Mouse (Mus musculus): ENCODE measurements around the gene Itga1. TPM values are rescaled to one million over a fixed set of nuclear protein-coding genes. Genes with fewer than 3 reads are reported as not detected.

Itga1 gene
- total and polyA plus RNA-seq, 3 experiments: not detected

DNA sequence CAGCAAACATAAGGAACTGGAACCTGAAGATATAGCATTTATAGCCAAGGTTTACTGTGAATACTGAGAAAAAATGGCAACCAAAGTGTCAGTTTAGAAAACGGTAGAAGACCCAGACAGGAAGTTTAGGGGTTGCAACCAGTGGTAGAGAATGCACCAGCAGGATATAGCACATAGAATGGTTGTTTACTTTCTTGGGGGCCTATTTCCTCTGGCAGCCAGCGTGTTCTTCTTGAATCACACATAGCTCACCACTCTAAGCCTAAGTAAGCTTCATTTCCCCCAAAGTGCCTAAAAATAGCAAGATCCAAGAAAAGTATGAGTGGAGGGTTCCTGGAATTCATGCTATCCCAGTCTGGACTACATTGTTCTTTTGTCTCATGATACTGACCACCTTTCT, 59.1 kb downstream of the Itga1 start:
- Histone ChIP-seq H3K27me3 (ENCODE audit: control insufficient read depth in 1 of 2, insufficient read depth in 2 of 2, low read length in 2 of 2) (no peaks in the 10 kb centered on the region), H3K27ac (ENCODE audit: control insufficient read depth, low read depth, low read length) (no peak overlapping the region), H3K9ac (ENCODE audit: control insufficient read depth, low read depth, low read length, poor library complexity, severe bottlenecking) (no peak overlapping the region), H3K4me3 (ENCODE audit: control insufficient read depth in 1 of 2, insufficient read depth in 1 of 2, low read depth in 2 of 2, low read length in 2 of 2) (no peak overlapping the region), H3K9me3 (replicated peaks; ENCODE audit: insufficient read depth, low read length) (no peaks in the 10 kb centered on the region), H3K36me3 (ENCODE audit: control insufficient read depth in 1 of 2, insufficient read depth in 2 of 2, low read length in 2 of 2) (no peaks in the 10 kb centered on the region), H3K79me2 (ENCODE audit: control insufficient read depth, insufficient read depth, low read length, poor library complexity) (no peaks in the 10 kb centered on the region), H3K4me1 (ENCODE audit: control insufficient read depth in 1 of 2, insufficient read depth in 2 of 2, low read length in 2 of 2) (no peaks in the 10 kb centered on the region)
- TF ChIP-seq ZNF384 (IDR thresholded peaks at IDR 0.05; ENCODE audit: low read depth, low read length): no peak
- TF ChIP-seq HCFC1 (IDR thresholded peaks at IDR 0.05; ENCODE audit: low read depth, low read length): no peak
- no peak for TF ChIP-seq ETS1 (IDR thresholded peaks at IDR 0.05; ENCODE audit: low read depth, low read length)
- no peak for TF ChIP-seq CHD1 (IDR thresholded peaks at IDR 0.05; ENCODE audit: low read depth, low read length)
- DNase-seq (ENCODE audit: low read depth, low spot score): no peak

GRCm38 (mm10) chr13:115037304-115037703, 64.5 kb downstream of the Itga1 start:
- H3K4me1 ChIP-seq (ENCODE audit: control insufficient read depth in 1 of 2, insufficient read depth in 2 of 2, low read length in 2 of 2): no peaks in the 10 kb centered on the region
- no peaks in the 10 kb centered on the region for H3K36me3 ChIP-seq (ENCODE audit: control insufficient read depth in 1 of 2, insufficient read depth in 2 of 2, low read length in 2 of 2)
- no peaks in the 10 kb centered on the region for H3K79me2 ChIP-seq (ENCODE audit: control insufficient read depth, insufficient read depth, low read length, poor library complexity)
- no peak for DNase-seq (ENCODE audit: low read depth, low spot score)
- H3K9me3 ChIP-seq (replicated peaks; ENCODE audit: insufficient read depth, low read length): no peaks in the 10 kb centered on the region
- no peak overlapping the region for H3K4me3 ChIP-seq (ENCODE audit: control insufficient read depth in 1 of 2, insufficient read depth in 1 of 2, low read depth in 2 of 2, low read length in 2 of 2)
- TF ChIP-seq ELF1 (IDR thresholded peaks at IDR 0.05; ENCODE audit: low read depth, low read length) (no peak), MAZ (IDR thresholded peaks at IDR 0.05; ENCODE audit: low read depth, low read length) (no peak), MAX (IDR thresholded peaks at IDR 0.05; ENCODE audit: low read length) (no peak), SIN3A (IDR thresholded peaks at IDR 0.05; ENCODE audit: low read length) (no peak), TCF12 (IDR thresholded peaks at IDR 0.05; ENCODE audit: low read depth, low read length) (no peak), KAT2A (conservative IDR thresholded peaks at IDR 0.05; ENCODE audit: low read depth, low read length) (no peak), POLR2A (IDR thresholded peaks at IDR 0.05; ENCODE audit: control insufficient read depth in 1 of 2, insufficient read depth in 1 of 2, low read depth in 1 of 2, low read length in 2 of 2, poor library complexity in 1 of 2) (no peak), MXI1 (IDR thresholded peaks at IDR 0.05; ENCODE audit: low read depth, low read length) (no peak)
- no peaks in the 10 kb centered on the region for H3K27me3 ChIP-seq (ENCODE audit: control insufficient read depth in 1 of 2, insufficient read depth in 2 of 2, low read length in 2 of 2)
- no peak overlapping the region for H3K9ac ChIP-seq (ENCODE audit: control insufficient read depth, low read depth, low read length, poor library complexity, severe bottlenecking)
- no peak overlapping the region for H3K27ac ChIP-seq (ENCODE audit: control insufficient read depth, low read depth, low read length)

DNA sequence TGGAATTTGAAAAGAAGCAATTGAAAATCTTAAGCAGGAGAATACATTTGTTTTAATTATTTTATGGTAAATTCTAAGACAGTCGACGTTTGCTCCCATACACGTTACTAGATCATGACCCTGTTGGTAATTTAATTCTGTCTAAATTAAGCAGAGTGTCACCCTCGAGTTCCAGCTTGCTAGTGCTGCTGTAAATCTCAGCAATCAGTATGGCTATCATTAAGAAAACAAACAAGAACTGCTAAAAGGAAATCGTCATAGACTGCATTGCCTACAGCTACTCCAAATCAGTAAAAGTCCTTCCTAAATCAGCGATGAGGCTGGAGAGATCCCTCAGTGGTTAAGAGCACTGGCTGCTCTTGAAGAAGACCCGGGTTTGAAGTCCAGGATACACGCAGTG, 66.4 kb downstream of the Itga1 start:
- Histone ChIP-seq H3K27me3 (ENCODE audit: control insufficient read depth in 1 of 2, insufficient read depth in 2 of 2, low read length in 2 of 2) (no peaks in the 10 kb centered on the region), H3K79me2 (ENCODE audit: control insufficient read depth, insufficient read depth, low read length, poor library complexity) (no peaks in the 10 kb centered on the region), H3K27ac (ENCODE audit: control insufficient read depth, low read depth, low read length) (no peak overlapping the region), H3K9me3 (replicated peaks; ENCODE audit: insufficient read depth, low read length) (no peaks in the 10 kb centered on the region), H3K36me3 (ENCODE audit: control insufficient read depth in 1 of 2, insufficient read depth in 2 of 2, low read length in 2 of 2) (no peaks in the 10 kb centered on the region), H3K9ac (ENCODE audit: control insufficient read depth, low read depth, low read length, poor library complexity, severe bottlenecking) (no peak overlapping the region), H3K4me1 (ENCODE audit: control insufficient read depth in 1 of 2, insufficient read depth in 2 of 2, low read length in 2 of 2) (no peaks in the 10 kb centered on the region), H3K4me3 (ENCODE audit: control insufficient read depth in 1 of 2, insufficient read depth in 1 of 2, low read depth in 2 of 2, low read length in 2 of 2) (no peak overlapping the region)
- no peak for DNase-seq (ENCODE audit: low read depth, low spot score)
- no peak for TF ChIP-seq TAL1 (IDR thresholded peaks at IDR 0.05; ENCODE audit: low read length)
- TF ChIP-seq CTCF (IDR thresholded peaks at IDR 0.05 in 2 of 3, conservative IDR thresholded peaks at IDR 0.05 in 1 of 3; ENCODE audit: control insufficient read depth in 1 of 3, insufficient read depth in 1 of 3, low read depth in 2 of 3, low read length in 3 of 3, poor library complexity in 1 of 3, severe bottlenecking in 1 of 3): no peak
- no peak for TF ChIP-seq ETS1 (IDR thresholded peaks at IDR 0.05; ENCODE audit: low read depth, low read length)
- TF ChIP-seq SIN3A (IDR thresholded peaks at IDR 0.05; ENCODE audit: low read length): no peak
- no peak for TF ChIP-seq EP300 (IDR thresholded peaks at IDR 0.05; ENCODE audit: low read depth in 1 of 2, low read length in 2 of 2)
- TF ChIP-seq ELF1 (IDR thresholded peaks at IDR 0.05; ENCODE audit: low read depth, low read length): no peak
